Mouse (Mus musculus): ENCODE data around the gene Exoc6. TPM values are rescaled to one million over a fixed set of nuclear protein-coding genes. Genes with fewer than 3 reads are reported as not detected.

The Exoc6 gene
- polyA plus RNA-seq, 3 experiments from 2014 or later = 33.8 to 49.4 (median 36.4) TPM

- no peak for ATAC-seq
These were observed 142.7 kb downstream of the Exoc6 start for GRCm38 (mm10) chr19:37692879-37693278.

- ATAC-seq = no peak
These were observed 144.9 kb downstream of the Exoc6 start for GRCm38 (mm10) chr19:37695146-37695545.

GRCm38 (mm10) chr19:37695762-37696602 is 145.8 kb downstream of the Exoc6 start:
- no peak for ATAC-seq

- ATAC-seq = no peak
These were observed 146.6 kb downstream of the Exoc6 start for GRCm38 (mm10) chr19:37696603-37697334.

GRCm38 (mm10) chr19:37697335-37697636 is 147.1 kb downstream of the Exoc6 start:
- ATAC-seq = no peak

GRCm38 (mm10) chr19:37697651-37698272 is 147.5 kb downstream of the Exoc6 start, which contains the start of gene Cyp26a1:
Gene Cyp26a1 (plus strand): TSS chr19:37697798.
- ATAC-seq = no peak

GRCm38 (mm10) chr19:37698273-37699160 is 148.3 kb downstream of the Exoc6 start:
- ATAC-seq = no peak

GRCm38 (mm10) chr19:37699711-37700110 is 149.5 kb downstream of the Exoc6 start:
- no peak for ATAC-seq

GRCm38 (mm10) chr19:37702377-37703076 is 152.3 kb downstream of the Exoc6 start:
- no peak for ATAC-seq

GRCm38 (mm10) chr19:37703902-37704509 is 153.8 kb downstream of the Exoc6 start:
- ATAC-seq = no peak

- ATAC-seq = no peak
These were observed 155.5 kb downstream of the Exoc6 start for GRCm38 (mm10) chr19:37705722-37706121.

GRCm38 (mm10) chr19:37714681-37715080 is 164.5 kb downstream of the Exoc6 start:
- no peak for ATAC-seq

GRCm38 (mm10) chr19:37715980-37716379 is 165.8 kb downstream of the Exoc6 start:
- ATAC-seq = no peak

- no peak for ATAC-seq
These were observed 166.4 kb downstream of the Exoc6 start for GRCm38 (mm10) chr19:37716524-37717175.

GRCm38 (mm10) chr19:37719166-37719565 is 168.9 kb downstream of the Exoc6 start:
- ATAC-seq = no peak

GRCm38 (mm10) chr19:37724591-37724990 is 174.4 kb downstream of the Exoc6 start:
- no peak for ATAC-seq

- no peak for ATAC-seq
These were observed 176.4 kb downstream of the Exoc6 start for GRCm38 (mm10) chr19:37726585-37726984.

GRCm38 (mm10) chr19:37727366-37727765 is 177.1 kb downstream of the Exoc6 start:
- no peak for ATAC-seq
